Mouse (Mus musculus) lung, embryonic 15.5 days (tissue): ENCODE data around the gene Ganc. TPM values are rescaled to one million over a fixed set of nuclear protein-coding genes. Genes with fewer than 3 reads are reported as not detected.

Source experiments
- ATAC-seq: fragments of 200-750 bp; cut with Nextera tagmentation; 2 replicates; pipeline ENCODE4 v1.8.0; 2017; ENCODE audit warnings: moderate number of reproducible peaks, borderline replicate concordance; ENCODE audit not compliant: low FRiP score, low TSS enrichment; ENCODE audit errors: extremely low read depth
- H3K27ac ChIP-seq: fragments of 300-500 bp; sonication (generic); 2 replicates; pipeline ENCODE4 v1.5.1; 2015; ENCODE audit warnings: moderate library complexity, mild to moderate bottlenecking, inconsistent platforms
- H3K27me3 ChIP-seq: fragments of 300-500 bp; sonication (generic); 2 replicates; pipeline ENCODE4 v1.6.1; 2015; ENCODE audit warnings: inconsistent platforms
- H3K36me3 ChIP-seq: fragments of 300-500 bp; sonication (generic); 2 replicates; pipeline ENCODE4 v1.6.1; 2015; ENCODE audit warnings: inconsistent platforms
- H3K4me1 ChIP-seq: fragments of 300-500 bp; sonication (generic); 2 replicates; pipeline ENCODE4 v1.6.1; 2015; ENCODE audit warnings: inconsistent platforms
- H3K4me2 ChIP-seq: fragments of 300-500 bp; sonication (generic); 2 replicates; pipeline ENCODE4 v1.6.1; 2015; ENCODE audit warnings: inconsistent platforms, mild to moderate bottlenecking, moderate library complexity
- H3K4me3 ChIP-seq: fragments of 300-500 bp; sonication (generic); 2 replicates; pipeline ENCODE4 v1.5.1; 2015; ENCODE audit warnings: mild to moderate bottlenecking, inconsistent platforms
- H3K9ac ChIP-seq: fragments of 300-500 bp; sonication (generic); 2 replicates; pipeline ENCODE4 v1.6.1; 2015; ENCODE audit warnings: inconsistent platforms
- H3K9me3 ChIP-seq: fragments of 300-500 bp; sonication (generic); 2 replicates; pipeline ENCODE4 v1.6.1; 2016; ENCODE audit warnings: inconsistent platforms
- WGBS: fragments of 180-500 bp; shearing (Covaris S2); methylation state at CpG from one replicate; pipeline ENCODE4 v1.1.7; 2015; 5-methylcytosine and 5-hydroxymethylcytosine counted together
- polyA plus RNA-seq: library from polyadenylated mRNA; unstranded; fragments of >200 nt; fragmentation: Nextera tagmentation; extraction: Ambion mirVana; gene quantifications from 2 replicates; pipeline ENCODE4 v1.2.1, GENCODE M21; 2015

Ganc gene
- polyA plus RNA-seq, 1 experiment from 2014 or later: 9.7 TPM

DNA sequence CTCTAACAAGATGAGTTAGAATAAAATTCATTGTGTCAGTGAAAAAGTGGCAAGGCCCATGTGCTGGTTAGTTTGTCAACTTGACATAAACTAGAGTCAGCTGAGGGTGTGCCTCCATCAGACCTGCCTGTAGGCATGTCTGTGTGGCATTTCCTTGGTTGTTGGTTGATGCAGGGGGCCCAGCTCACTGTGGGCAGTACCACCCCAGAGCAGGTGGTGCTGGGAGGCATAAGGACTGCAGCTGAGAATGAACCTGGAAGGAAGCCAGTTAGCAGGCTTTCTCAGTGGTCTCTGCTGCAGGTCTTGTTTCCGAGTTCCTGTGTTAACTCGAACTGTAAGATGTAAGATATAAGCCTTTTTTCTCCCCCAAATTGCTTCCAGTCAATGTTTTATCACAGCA, 51.3 kb downstream of the Ganc start:
- no peak overlapping the region for H3K4me3 ChIP-seq
- H3K27ac ChIP-seq: no peak overlapping the region
- H3K9ac ChIP-seq: no peak overlapping the region
- no peaks in the 10 kb centered on the region for H3K36me3 ChIP-seq
- H3K4me1 ChIP-seq: no peaks in the 10 kb centered on the region
- 62% methylated on average over 2 of the region's 2 CpGs for WGBS
- H3K4me2 ChIP-seq: no peak overlapping the region
- H3K9me3 ChIP-seq: no peaks in the 10 kb centered on the region
- ATAC-seq: no peak
- no peaks in the 10 kb centered on the region for H3K27me3 ChIP-seq

DNA sequence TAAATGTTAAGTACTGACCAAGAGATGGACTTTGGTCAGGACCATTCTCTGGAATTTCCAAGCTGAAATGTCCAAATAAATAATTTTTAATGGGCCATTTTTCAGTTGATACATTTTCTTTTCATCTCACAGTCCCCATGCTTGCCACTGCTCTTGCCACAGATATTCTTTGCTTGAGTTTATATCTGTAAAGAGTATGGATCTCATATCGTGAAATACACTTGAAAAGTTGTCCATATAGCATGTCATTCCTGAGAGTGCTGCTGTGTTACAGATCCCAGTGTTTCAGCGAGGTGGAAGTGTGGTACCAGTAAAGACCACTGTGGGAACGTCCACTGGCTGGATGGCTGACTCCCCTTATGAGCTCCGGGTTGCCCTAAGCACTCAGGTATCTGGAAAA, 52.0 kb downstream of the Ganc start, which contains the start of gene Capn3:
Capn3 (plus strand) TSS at position 301 of the 400 bp plus-strand sequence.
- Histone ChIP-seq H3K27me3 (no peaks in the 10 kb centered on the region), H3K27ac (no peak within 1 kb of the TSS), H3K36me3 (no peaks in the 10 kb centered on the region), H3K4me3 (no peak within 1 kb of the TSS), H3K9me3 (no peaks in the 10 kb centered on the region), H3K9ac (no peak within 1 kb of the TSS), H3K4me1 (no peaks in the 10 kb centered on the region), H3K4me2 (no peak within 1 kb of the TSS)
- 66% methylated on average over 4 of the region's 4 CpGs for whole genome bisulfite sequencing
- no peak for ATAC-seq

DNA sequence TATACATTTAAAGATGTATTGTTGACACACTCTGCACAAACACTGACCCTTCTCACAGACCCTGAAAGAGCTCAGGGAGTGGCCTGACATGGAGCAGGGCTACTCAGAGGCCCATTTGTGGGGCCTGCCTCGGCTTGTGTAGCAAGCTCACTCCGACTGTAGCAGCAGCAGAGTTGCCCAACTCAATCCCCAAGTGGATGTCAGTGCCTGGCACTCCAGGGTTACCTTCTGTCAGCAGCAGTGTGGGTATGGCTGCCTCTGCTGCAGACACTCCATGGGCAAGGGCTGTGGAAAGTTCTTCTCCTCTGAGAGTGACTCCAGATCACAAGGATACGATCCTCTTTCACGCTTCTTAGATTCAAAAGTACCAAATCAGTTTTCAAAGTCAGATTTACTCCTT, 56.5 kb downstream of the Ganc start:
- H3K27ac ChIP-seq: no peak overlapping the region
- WGBS: 75% methylated on average over 4 of the region's 4 CpGs

DNA sequence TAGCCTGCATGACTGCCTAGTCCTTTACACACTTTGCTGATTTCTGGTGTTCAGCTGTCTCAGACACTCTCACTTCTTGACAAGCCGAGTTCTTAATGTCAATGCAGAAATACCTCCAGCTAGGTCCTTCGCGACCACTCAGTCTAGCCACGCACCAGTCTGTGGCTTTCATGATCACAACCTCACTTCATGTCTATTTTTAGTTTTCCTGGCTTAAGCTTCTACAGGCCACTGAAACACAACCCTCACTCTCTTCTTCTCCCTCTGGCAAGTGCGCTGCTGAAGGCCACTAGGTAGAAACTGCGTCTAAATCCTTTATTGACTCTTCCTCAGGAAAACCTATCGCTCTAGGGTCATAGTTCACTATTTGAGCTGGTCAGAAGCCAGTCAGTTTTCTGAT, 59.6 kb downstream of the Ganc start:
- Histone ChIP-seq H3K9me3 (no peaks in the 10 kb centered on the region), H3K27me3 (no peaks in the 10 kb centered on the region), H3K27ac (no peak overlapping the region), H3K4me3 (no peak overlapping the region), H3K4me2 (no peak overlapping the region), H3K36me3 (no peaks in the 10 kb centered on the region), H3K4me1 (no peaks in the 10 kb centered on the region), H3K9ac (no peak overlapping the region)
- ATAC-seq: no peak
- 68% methylated on average over 7 of the region's 7 CpGs for WGBS

More for the DNA sequence above, 56.5 kb downstream of the Ganc start:
- ATAC-seq: no peak
- Histone ChIP-seq H3K4me2 (no peak overlapping the region), H3K36me3 (no peaks in the 10 kb centered on the region), H3K4me3 (no peak overlapping the region), H3K9ac (no peak overlapping the region), H3K4me1 (no peaks in the 10 kb centered on the region), H3K9me3 (no peaks in the 10 kb centered on the region), H3K27me3 (no peaks in the 10 kb centered on the region)

DNA sequence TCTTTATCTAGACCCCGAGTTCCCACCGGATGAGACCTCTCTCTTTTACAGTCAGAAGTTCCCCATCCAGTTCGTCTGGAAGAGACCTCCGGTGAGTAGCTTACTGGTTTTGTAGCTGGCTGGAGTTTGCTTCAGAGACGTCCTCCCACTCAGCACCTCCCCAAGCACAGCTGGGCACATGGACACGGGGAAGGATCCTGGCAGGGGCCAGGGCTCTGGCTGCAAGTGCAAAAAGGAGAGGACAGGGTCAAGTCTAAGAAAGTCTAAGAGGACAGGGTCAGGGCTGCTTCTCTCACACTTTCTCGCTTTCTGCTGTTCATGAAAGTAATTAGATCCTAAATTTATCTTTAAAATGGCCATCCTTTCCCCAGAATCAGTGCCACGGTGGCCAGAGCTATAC, 60.4 kb downstream of the Ganc start:
- no peak overlapping the region for H3K27ac ChIP-seq
- H3K9ac ChIP-seq: no peak overlapping the region
- 61% methylated on average over 8 of the region's 8 CpGs for WGBS

DNA sequence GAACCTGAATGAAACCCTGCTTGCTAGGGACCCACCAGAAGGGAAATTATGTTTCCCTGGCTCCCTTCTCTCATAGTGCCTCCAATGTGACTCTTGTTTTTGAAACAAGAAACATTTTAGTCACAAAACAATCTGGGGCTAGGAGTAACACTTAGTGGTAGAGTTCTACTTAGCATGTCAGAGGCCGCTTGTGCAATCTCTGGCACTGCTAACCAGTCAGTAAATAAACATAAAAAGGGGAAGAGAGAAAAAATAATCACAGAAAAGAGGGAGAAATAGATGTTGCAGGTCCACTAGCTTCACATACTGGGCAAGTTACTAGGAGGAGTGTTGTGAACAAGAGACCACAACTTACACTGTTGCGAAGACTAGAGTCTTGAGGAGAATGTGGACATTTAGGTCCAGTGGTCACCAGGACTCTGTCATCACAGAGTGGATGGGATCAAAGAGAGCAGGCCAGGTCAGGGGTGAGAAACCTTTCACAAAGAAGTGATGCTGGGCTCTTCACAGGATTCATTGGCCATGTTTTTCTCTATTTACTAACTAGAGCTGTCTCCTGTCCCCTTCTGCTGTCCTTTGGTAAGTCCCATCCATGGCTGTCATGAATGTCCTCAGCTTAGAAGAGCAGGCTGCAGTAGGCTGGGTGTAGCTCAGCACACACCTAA, 61.2 kb downstream of the Ganc start:
- no peak overlapping the region for H3K9ac ChIP-seq
- WGBS: 76% methylated on average over 2 of the region's 2 CpGs
- no peak for ATAC-seq

More for the DNA sequence above, 60.4 kb downstream of the Ganc start:
- H3K4me2 ChIP-seq: no peak overlapping the region
- H3K4me3 ChIP-seq: no peak overlapping the region
- no peaks in the 10 kb centered on the region for H3K4me1 ChIP-seq
- no peaks in the 10 kb centered on the region for H3K36me3 ChIP-seq
- no peaks in the 10 kb centered on the region for H3K9me3 ChIP-seq
- ATAC-seq: no peak
- no peaks in the 10 kb centered on the region for H3K27me3 ChIP-seq

DNA sequence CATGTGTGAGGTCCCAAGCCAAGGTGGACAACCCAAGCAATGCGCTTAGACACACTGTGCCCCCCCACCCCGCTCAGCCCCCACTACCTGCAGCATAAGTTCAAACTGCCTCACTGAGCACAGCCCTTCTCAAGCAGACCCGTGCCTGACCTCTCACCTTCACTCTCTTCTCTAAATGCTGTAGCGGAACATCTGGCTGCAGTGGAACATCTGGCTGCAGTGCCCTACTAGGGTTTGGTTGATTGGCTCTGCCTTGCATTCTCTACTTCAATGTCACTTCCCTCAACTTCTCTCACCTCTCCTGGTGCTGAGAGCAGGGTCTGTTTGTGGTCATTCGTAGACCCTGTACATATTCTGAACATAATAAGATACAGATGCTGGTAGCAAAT, 61.7 kb downstream of the Ganc start:
- Histone ChIP-seq H3K27me3 (no peaks in the 10 kb centered on the region), H3K4me1 (no peaks in the 10 kb centered on the region), H3K9ac (no peak overlapping the region), H3K4me3 (no peak overlapping the region), H3K27ac (no peak overlapping the region), H3K36me3 (no peaks in the 10 kb centered on the region), H3K4me2 (no peak overlapping the region), H3K9me3 (no peaks in the 10 kb centered on the region)
- WGBS: 78% methylated on average over 5 of the region's 5 CpGs
- no peak for ATAC-seq

More for the DNA sequence above, 61.2 kb downstream of the Ganc start:
- Histone ChIP-seq H3K4me1 (no peaks in the 10 kb centered on the region), H3K4me3 (no peak overlapping the region), H3K4me2 (no peak overlapping the region), H3K36me3 (no peaks in the 10 kb centered on the region), H3K27me3 (no peaks in the 10 kb centered on the region), H3K27ac (no peak overlapping the region), H3K9me3 (no peaks in the 10 kb centered on the region)

DNA sequence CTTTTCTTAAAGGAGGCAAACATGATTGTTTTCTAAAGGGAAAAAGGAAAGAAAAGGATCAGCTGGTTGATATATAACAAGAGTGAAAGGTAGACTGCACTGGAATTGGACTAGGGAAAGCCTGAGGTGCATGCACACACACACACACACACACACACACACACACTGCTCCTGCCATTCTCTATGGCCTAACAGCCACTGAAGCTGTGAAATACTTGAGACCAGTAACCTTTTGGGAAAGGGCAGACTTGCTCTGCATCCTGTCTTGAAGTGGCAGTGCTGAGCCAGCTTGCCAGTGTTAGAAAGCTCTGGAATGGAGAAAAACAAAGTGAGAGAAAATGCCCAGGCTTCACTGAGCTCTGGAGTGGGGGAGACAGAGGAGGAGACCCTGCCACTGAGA, 64.3 kb downstream of the Ganc start:
- Histone ChIP-seq H3K36me3 (no peaks in the 10 kb centered on the region), H3K27me3 (no peaks in the 10 kb centered on the region)

DNA sequence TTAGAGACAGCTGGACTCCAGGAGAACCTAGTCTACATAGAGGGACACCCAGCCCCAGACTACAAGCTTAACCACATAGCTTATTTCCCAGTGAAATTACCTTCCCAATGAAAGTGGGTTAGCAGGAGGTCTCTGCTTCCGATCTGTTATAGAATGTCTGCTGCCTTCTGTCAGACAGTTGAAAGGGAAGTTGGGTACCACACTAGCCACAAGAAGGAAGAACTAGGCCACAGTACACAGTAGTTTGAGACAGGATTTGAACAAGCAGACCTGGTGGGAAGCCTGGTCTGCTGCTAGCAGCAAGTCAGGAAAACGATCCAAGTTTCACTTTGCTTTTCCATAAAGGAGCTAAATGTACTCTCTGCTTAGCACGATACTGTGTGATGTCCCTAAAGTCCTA, 65.5 kb downstream of the Ganc start:
- ATAC-seq: no peak

More for the DNA sequence above, 64.3 kb downstream of the Ganc start:
- H3K4me3 ChIP-seq: no peak overlapping the region
- H3K9ac ChIP-seq: no peak overlapping the region
- ATAC-seq: no peak
- H3K4me1 ChIP-seq: no peaks in the 10 kb centered on the region
- no peak overlapping the region for H3K27ac ChIP-seq
- H3K4me2 ChIP-seq: no peak overlapping the region
- no peaks in the 10 kb centered on the region for H3K9me3 ChIP-seq

DNA sequence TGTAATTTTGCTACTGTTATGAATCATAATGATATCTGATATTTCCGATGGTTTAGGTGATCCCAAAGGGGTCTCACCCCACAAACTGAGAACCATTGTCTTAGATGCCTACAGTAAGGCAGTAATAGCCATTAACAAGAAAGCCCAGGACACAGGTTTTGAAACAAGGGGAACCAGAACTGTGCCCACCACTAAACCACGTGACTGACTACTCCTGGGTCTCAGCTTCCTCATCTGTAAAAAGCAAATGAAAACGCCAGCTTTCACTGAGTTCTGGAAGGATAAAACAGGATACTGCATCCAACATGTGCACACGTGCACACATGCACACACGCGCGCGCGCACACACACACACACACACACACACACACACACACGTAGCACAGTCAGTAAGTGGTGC, 66.0 kb downstream of the Ganc start:
- WGBS: 87% methylated on average over 10 of the region's 10 CpGs
- no peak for ATAC-seq
- no peaks in the 10 kb centered on the region for H3K4me1 ChIP-seq

More for the DNA sequence above, 65.5 kb downstream of the Ganc start:
- Histone ChIP-seq H3K9ac (no peak overlapping the region), H3K4me1 (no peaks in the 10 kb centered on the region), H3K27ac (no peak overlapping the region), H3K9me3 (no peaks in the 10 kb centered on the region), H3K4me3 (no peak overlapping the region), H3K4me2 (no peak overlapping the region), H3K36me3 (no peaks in the 10 kb centered on the region), H3K27me3 (no peaks in the 10 kb centered on the region)
- 82% methylated on average over 3 of the region's 3 CpGs for WGBS

DNA sequence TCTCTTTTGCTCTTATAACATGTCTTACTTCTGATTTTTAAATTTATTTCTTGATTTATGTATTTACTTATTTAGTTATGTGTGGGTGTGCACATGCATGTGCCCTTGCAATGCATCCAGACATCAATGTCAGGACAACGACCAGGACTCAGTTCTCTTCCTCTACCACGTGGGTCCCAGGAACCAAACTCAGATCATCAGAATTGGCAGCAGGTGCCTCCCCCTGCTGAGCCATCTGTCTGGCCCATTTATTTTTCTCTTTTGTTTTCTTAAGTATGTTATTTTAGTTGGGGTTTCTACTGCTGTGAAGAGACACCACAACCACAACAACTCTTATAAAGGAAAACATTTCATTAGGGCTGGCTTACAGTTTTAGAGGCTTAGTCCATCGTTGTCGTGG, 67.2 kb downstream of the Ganc start:
- Histone ChIP-seq H3K9me3 (no peaks in the 10 kb centered on the region), H3K9ac (no peak overlapping the region), H3K4me2 (no peak overlapping the region), H3K4me1 (no peaks in the 10 kb centered on the region), H3K4me3 (no peak overlapping the region), H3K36me3 (no peaks in the 10 kb centered on the region), H3K27me3 (no peaks in the 10 kb centered on the region), H3K27ac (no peak overlapping the region)
- no peak for ATAC-seq
- WGBS: 63% methylated on average over 4 of the region's 4 CpGs

More for the DNA sequence above, 66.0 kb downstream of the Ganc start:
- Histone ChIP-seq H3K4me3 (no peak overlapping the region), H3K9ac (no peak overlapping the region), H3K9me3 (no peaks in the 10 kb centered on the region), H3K36me3 (no peaks in the 10 kb centered on the region), H3K27ac (no peak overlapping the region), H3K27me3 (no peaks in the 10 kb centered on the region), H3K4me2 (no peak overlapping the region)

DNA sequence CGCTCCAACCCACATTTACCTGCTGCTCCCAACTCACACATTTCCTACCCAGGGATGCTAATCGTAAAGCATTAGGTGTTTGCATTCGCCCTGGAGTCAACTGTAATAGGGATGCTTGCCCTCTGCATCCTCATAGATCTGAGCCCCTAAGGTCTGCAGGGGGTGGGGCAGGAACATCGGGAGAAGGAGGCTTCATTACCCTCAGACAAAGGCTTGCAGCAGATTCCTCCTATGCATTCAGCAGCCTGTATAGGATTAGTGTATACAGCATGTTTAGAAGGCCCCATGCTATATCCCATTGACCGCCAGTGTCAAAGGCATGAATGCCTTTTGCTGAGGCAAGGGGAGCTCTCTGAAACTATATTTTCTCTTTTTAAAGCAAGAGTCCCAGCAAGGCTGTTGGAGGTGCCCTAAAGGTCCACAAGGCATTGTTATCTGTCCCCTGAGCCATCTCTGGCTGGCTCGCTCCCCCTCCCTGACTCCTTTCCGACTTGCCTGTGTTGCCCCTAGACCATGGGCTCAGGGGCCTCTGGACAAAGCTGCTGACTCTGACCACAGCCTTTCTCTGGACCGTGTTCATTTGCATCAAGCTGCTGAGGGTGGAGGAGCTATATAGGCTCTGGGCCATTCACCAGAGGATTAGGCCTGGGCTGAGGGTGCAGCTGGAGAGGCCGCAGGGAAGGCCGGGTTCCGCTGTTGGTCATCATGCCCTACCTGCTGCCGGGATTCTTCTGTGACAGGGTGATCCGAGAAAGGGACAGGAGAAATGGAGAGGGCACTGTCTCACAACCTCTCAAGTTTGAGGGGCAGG, 72.8 kb downstream of the Ganc start:
- H3K4me2 ChIP-seq: no peak overlapping the region
- no peaks in the 10 kb centered on the region for H3K9me3 ChIP-seq
- no peak overlapping the region for H3K4me3 ChIP-seq
- no peaks in the 10 kb centered on the region for H3K36me3 ChIP-seq
- no peak for ATAC-seq
- 78% methylated on average over 13 of the region's 13 CpGs for WGBS
- H3K27me3 ChIP-seq: no peaks in the 10 kb centered on the region
- no peak overlapping the region for H3K9ac ChIP-seq
- H3K4me1 ChIP-seq: no peaks in the 10 kb centered on the region
- H3K27ac ChIP-seq: no peak overlapping the region
